Mouse (Mus musculus) layer of hippocampus, postnatal 14 days (tissue): ENCODE data around the gene Mastl. TPM values are rescaled to one million over a fixed set of nuclear protein-coding genes. Genes with fewer than 3 reads are reported as not detected.

Experiments used
- DNase-seq, 2 experiments: peaks; one replicate each; pipeline ENCODE4 v3.0.0; 2021 to 2022; ENCODE audit warnings: low spot score in 2 of 2, mixed read lengths in 1 of 2
- total RNA-seq, 2 experiments: library from RNA; stranded (reverse); gene quantifications; 2 replicates each; pipeline ENCODE4 v1.2.3; 2021

The Mastl gene
- total RNA-seq, 2 experiments from 2014 or later = 1.3 to 1.7 TPM

- DNase-seq = peak; percentile 93 to 97
Measured at GRCm38 (mm10) chr2:23067552-23068369, 88.1 kb downstream of the Mastl start, which contains the start of gene Acbd5. Gene Acbd5, plus strand, starts transcription at chr2:23068167.

Other genes with a start within 250 kb of the Mastl start
- gene Abi1, start 115.8 kb downstream of the Mastl start, total RNA-seq = 100 to 1,000 TPM; 213 to 215 TPM
- 10 to 100 TPM; 74.3 to 81.1 TPM for gene Acbd5, start 87.9 kb downstream of the Mastl start, total RNA-seq
- 10 to 100 TPM; 80.5 to 88.4 TPM for gene Yme1l1, start 345 bp upstream of the Mastl start, total RNA-seq
- gene 4931423N10Rik, start 51.5 kb upstream of the Mastl start, total RNA-seq = under 1 TPM in 1 of 2 experiments, not detected in 1; 0.23 TPM
- gene Nxph2, start 165.2 kb upstream of the Mastl start, total RNA-seq = 1 to 10 TPM; 2.3 TPM